12 mouse cellular contexts compared by ENCODE assay signal in the genomic region with DNA sequence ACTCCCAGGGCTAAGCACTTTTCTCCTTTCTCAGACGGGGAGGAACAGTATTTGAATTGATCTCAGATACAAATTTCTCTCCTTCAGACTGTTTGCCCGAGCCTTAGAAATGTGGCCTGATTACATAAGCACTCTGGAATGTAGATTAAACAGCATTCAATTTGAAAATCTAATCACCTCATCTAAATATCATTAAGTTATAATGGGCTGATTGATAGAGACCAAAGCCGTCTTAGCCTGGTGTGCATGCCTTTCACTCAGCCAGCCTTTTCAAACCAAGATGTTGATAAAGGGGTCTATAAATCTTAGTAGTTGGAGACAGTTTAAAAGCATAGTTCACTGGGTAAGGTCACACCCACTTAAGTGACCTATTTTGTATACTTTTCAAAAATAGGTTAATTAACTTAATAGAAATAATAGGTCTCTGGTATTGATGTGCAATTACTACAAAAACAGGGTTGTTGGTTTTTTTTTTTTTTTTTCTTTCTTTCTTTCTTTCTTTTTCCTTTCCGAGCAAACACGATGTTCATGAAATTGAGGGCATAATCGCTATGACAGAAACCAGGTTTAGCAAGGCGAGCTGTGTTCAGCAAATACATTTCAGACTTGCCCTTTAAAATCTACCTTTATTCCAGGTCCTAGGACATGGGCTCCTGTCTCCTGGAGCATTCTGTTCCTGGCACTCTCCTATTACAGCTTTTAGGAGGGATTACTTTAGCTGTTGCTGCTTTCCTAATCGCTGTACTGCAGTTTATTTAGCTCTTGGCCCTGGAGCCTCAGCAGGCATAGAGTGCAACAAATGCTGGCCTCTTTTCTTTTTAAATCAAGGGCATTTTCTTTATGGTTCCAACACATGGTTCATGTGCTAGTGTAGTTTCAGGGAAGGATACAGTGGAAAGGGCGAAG.
DNase-seq lines count a peak whose midpoint lies in the region; ATAC-seq lines count a peak whose summit lies in the region.
"Had no signal": no experiment of that assay in that cellular context is flagged by ENCODE, and none has a peak within 500 bp of the region (broad histone marks: within the 10 kb centered on the region; RNA-seq: fewer than 3 reads in every experiment).

No protein-coding gene starts in this region.

- WGBS in kidney, embryonic 14.5 days = 37% methylated on average over 9 of the region's 9 CpGs
- WGBS in embryonic facial prominence, embryonic 14.5 days = 39% methylated on average over 9 of the region's 9 CpGs
- 28% methylated on average over 9 of the region's 9 CpGs for WGBS in intestine, embryonic 15.5 days

- no peaks in the 10 kb centered on the region for H3K36me3 ChIP-seq in kidney, embryonic 14.5 days (ENCODE audit: control insufficient read depth, insufficient read depth, low read length)
- no peaks in the 10 kb centered on the region for H3K36me3 ChIP-seq in embryonic facial prominence, embryonic 14.5 days (ENCODE audit: control insufficient read depth, insufficient read depth, low read length)
- no peaks in the 10 kb centered on the region for H3K36me3 ChIP-seq in intestine, embryonic 15.5 days
- H3K36me3 ChIP-seq: hindbrain, embryonic 15.5 days had no signal

- peak overlapping the region; percentile 73; the same call in 1 of the 2 replicates for H3K27ac ChIP-seq in kidney, embryonic 14.5 days (ENCODE audit: low read depth, low read length)
- H3K27ac ChIP-seq in embryonic facial prominence, embryonic 14.5 days (replicated peaks; ENCODE audit: low read depth, low read length) = 0 out of 2 replicates have a peak overlapping the region, but pooled peaks have one; percentile 29
- H3K27ac ChIP-seq in intestine, embryonic 15.5 days = no peak overlapping the region
- H3K27ac ChIP-seq: hindbrain, embryonic 15.5 days had no signal

- no peak overlapping the region for H3K4me2 ChIP-seq in kidney, embryonic 14.5 days (replicated peaks; ENCODE audit: low read depth, low read length)
- H3K4me2 ChIP-seq in embryonic facial prominence, embryonic 14.5 days (ENCODE audit: low read depth, low read length) = no peak overlapping the region
- H3K4me2 ChIP-seq in intestine, embryonic 15.5 days (replicated peaks) = no peak overlapping the region
- H3K4me2 ChIP-seq: hindbrain, embryonic 15.5 days had no signal

- no peak overlapping the region for H3K9ac ChIP-seq in kidney, embryonic 14.5 days (ENCODE audit: low read depth, low read length)
- H3K9ac ChIP-seq in embryonic facial prominence, embryonic 14.5 days (ENCODE audit: low read depth, low read length) = no peak overlapping the region
- H3K9ac ChIP-seq in intestine, embryonic 15.5 days = no peak overlapping the region
- H3K9ac ChIP-seq: hindbrain, embryonic 15.5 days had no signal

- no peak for DNase-seq in kidney, postnatal 10 days
- DNase-seq in embryo, embryonic 10.5 days (ENCODE audit: low spot score) = peak; percentile 65
- no peak for DNase-seq in embryonic facial prominence, embryonic 14.5 days (ENCODE audit: low spot score)
- no peak for DNase-seq in layer of hippocampus, postnatal 14 days (ENCODE audit: low spot score in 2 of 2)
- DNase-seq in adrenal gland, adult (ENCODE audit: inconsistent age in 2 of 2, low spot score in 1 of 2) = no peak
- no peak for DNase-seq in urinary bladder, adult 18-20 months (ENCODE audit: low spot score in 2 of 2)
- DNase-seq: adrenal gland, postnatal 14 days; spleen, adult 18-20 months had no signal

- H3K4me1 ChIP-seq in kidney, embryonic 14.5 days (ENCODE audit: control insufficient read depth, insufficient read depth, low read length) = peaks cover 28% of the 10 kb centered on the region
- peaks cover 31% of the 10 kb centered on the region for H3K4me1 ChIP-seq in embryonic facial prominence, embryonic 14.5 days (ENCODE audit: control insufficient read depth, insufficient read depth, low read length)
- peaks cover 25% of the 10 kb centered on the region for H3K4me1 ChIP-seq in intestine, embryonic 15.5 days (replicated peaks)

- H3K4me3 ChIP-seq in kidney, embryonic 14.5 days (ENCODE audit: low read length) = no peak overlapping the region
- H3K4me3 ChIP-seq in embryonic facial prominence, embryonic 14.5 days (ENCODE audit: low read depth, low read length) = no peak overlapping the region
- no peak overlapping the region for H3K4me3 ChIP-seq in intestine, embryonic 15.5 days (replicated peaks)
- H3K4me3 ChIP-seq: hindbrain, embryonic 15.5 days; myocyte had no signal

- H3K9me3 ChIP-seq in kidney, embryonic 14.5 days (ENCODE audit: control insufficient read depth, low read length) = no peaks in the 10 kb centered on the region
- H3K9me3 ChIP-seq in embryonic facial prominence, embryonic 14.5 days (ENCODE audit: control insufficient read depth, low read length) = no peaks in the 10 kb centered on the region
- no peaks in the 10 kb centered on the region for H3K9me3 ChIP-seq in intestine, embryonic 15.5 days
- H3K9me3 ChIP-seq: hindbrain, embryonic 15.5 days had no signal

- no peaks in the 10 kb centered on the region for H3K27me3 ChIP-seq in kidney, embryonic 14.5 days (ENCODE audit: control insufficient read depth, insufficient read depth, low read length)
- no peaks in the 10 kb centered on the region for H3K27me3 ChIP-seq in embryonic facial prominence, embryonic 14.5 days (replicated peaks; ENCODE audit: control insufficient read depth, insufficient read depth, low read length)
- no peaks in the 10 kb centered on the region for H3K27me3 ChIP-seq in intestine, embryonic 15.5 days (replicated peaks)
- H3K27me3 ChIP-seq: hindbrain, embryonic 15.5 days had no signal

- peak; percentile 44; the same call in 1 of the 2 replicates for ATAC-seq in kidney, embryonic 14.5 days (ENCODE audit: low FRiP score, low TSS enrichment)
- no peak for ATAC-seq in embryonic facial prominence, embryonic 14.5 days (ENCODE audit: low read depth)
- peak; percentile 42 for ATAC-seq in intestine, embryonic 15.5 days
